Mouse (Mus musculus) thymus, adult 2 months (tissue): ENCODE measurements at regions not wholly inside any gene's neighbourhood (a gene's known extent, or its start where the extent isn't known, plus 50 kb on each side); places are given as distances from the start of the nearest gene placed in this dataset.

Source experiments
- CTCF ChIP-seq: fragments of 200-500 bp; IDR thresholded peaks from 2 replicates; pipeline ENCODE4 v1.5.1; 2012; ENCODE audit warnings: mild to moderate bottlenecking, control low read depth, low read length, moderate library complexity, borderline replicate concordance; ENCODE audit not compliant: control insufficient read depth, poor library complexity, insufficient read depth; ENCODE audit errors: extremely low read depth
- POLR2A ChIP-seq: fragments of 200-500 bp; IDR thresholded peaks from 2 replicates; pipeline ENCODE4 v1.6.1; 2012; ENCODE audit warnings: mild to moderate bottlenecking, low read length, control low read depth, moderate library complexity; ENCODE audit not compliant: control insufficient read depth, poor library complexity, insufficient read depth; ENCODE audit errors: extremely low read depth

DNA sequence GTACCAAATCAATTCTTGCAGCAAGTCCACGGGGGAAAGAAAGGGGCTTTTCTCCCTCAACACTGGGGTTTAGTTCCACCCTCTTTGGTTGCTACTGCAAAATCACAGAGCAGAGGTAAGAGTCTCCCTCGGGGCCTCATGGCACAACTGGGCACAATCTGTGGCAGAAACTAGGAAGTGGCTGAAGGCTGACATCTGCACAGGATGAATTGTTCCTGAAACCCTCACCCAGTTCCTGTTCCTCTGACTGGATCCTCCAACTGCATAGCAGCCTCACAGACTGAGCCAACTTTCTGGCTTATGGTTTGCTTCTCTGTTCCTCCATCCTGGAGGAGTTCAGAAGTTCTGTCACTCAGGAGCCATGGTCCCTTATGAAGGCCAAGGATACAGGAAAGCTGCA is 338.6 kb downstream of the 3100002H09Rik start:
- TF ChIP-seq CTCF (no peak), POLR2A (no peak)
